Mouse (Mus musculus) embryo, embryonic 10 days (tissue): ENCODE measurements at regions not wholly inside any gene's neighbourhood (a gene's known extent, or its start where the extent isn't known, plus 50 kb on each side); places are given as distances from the start of the nearest gene placed in this dataset.
"Not testable (repeated sequence)": the region's sequence is repeated elsewhere in the genome, so short reads cannot be mapped to it uniquely, and the experiment has no call there.

ENCODE experiments used
- DNase-seq: peaks from one replicate; pipeline ENCODE4 v3.0.0-alpha.2; 2015; ENCODE audit warnings: low spot score

GRCm38 (mm10) chr9:85920745-85921614, 78.8 kb downstream of the Tpbg start:
- peak; percentile 16 for DNase-seq

- DNase-seq = no peak
Observed at GRCm38 (mm10) chr9:85925259-85925658, 83.1 kb downstream of the Tpbg start.

GRCm38 (mm10) chr9:85932209-85932608, 90.0 kb downstream of the Tpbg start:
- DNase-seq = no peak

- not testable (repeated sequence) for DNase-seq
Observed at GRCm38 (mm10) chr9:85943066-85943684, 101.0 kb downstream of the Tpbg start.

- peak; percentile 11 for DNase-seq
Observed at GRCm38 (mm10) chr9:85948495-85949137, 106.4 kb downstream of the Tpbg start.

GRCm38 (mm10) chr9:85951777-85952176, 109.6 kb downstream of the Tpbg start:
- no peak for DNase-seq

- DNase-seq = no peak
Observed at GRCm38 (mm10) chr9:85970076-85970475, 127.9 kb downstream of the Tpbg start.

- DNase-seq = no peak
Observed at GRCm38 (mm10) chr9:85981428-85981827, 139.2 kb downstream of the Tpbg start.

- DNase-seq = not testable (repeated sequence)
Observed at GRCm38 (mm10) chr9:85983516-85983915, 141.3 kb downstream of the Tpbg start.

- DNase-seq = peak; percentile 5
Observed at GRCm38 (mm10) chr9:85985671-85986070, 143.5 kb downstream of the Tpbg start.

- DNase-seq = no peak
Observed at GRCm38 (mm10) chr9:85986142-85986541, 144.0 kb downstream of the Tpbg start.

GRCm38 (mm10) chr9:86002996-86003395, 160.8 kb downstream of the Tpbg start:
- no peak for DNase-seq

- DNase-seq = no peak
Observed at GRCm38 (mm10) chr9:86011661-86012060, 169.5 kb downstream of the Tpbg start.

GRCm38 (mm10) chr9:86015841-86016240, 173.7 kb downstream of the Tpbg start:
- DNase-seq = no peak

GRCm38 (mm10) chr9:86020133-86020532, 178.0 kb downstream of the Tpbg start:
- no peak for DNase-seq

GRCm38 (mm10) chr9:86020765-86021164, 178.6 kb downstream of the Tpbg start:
- no peak for DNase-seq

GRCm38 (mm10) chr9:86030738-86031137, 188.6 kb downstream of the Tpbg start:
- no peak for DNase-seq

GRCm38 (mm10) chr9:86044098-86044497, 201.9 kb downstream of the Tpbg start:
- DNase-seq = peak; percentile 12

GRCm38 (mm10) chr9:86058116-86058515, 215.9 kb downstream of the Tpbg start:
- no peak for DNase-seq

GRCm38 (mm10) chr9:86060049-86060448, 217.9 kb downstream of the Tpbg start:
- no peak for DNase-seq

GRCm38 (mm10) chr9:86061230-86061629, 219.1 kb downstream of the Tpbg start:
- DNase-seq = no peak

GRCm38 (mm10) chr9:86079275-86079674, 237.1 kb downstream of the Tpbg start:
- no peak for DNase-seq

- DNase-seq = no peak
Observed at GRCm38 (mm10) chr9:86081873-86082272, 239.7 kb downstream of the Tpbg start.
